Mouse (Mus musculus) MEL (cell line): ENCODE data around the gene Drc3. TPM values are rescaled to one million over a fixed set of nuclear protein-coding genes. Genes with fewer than 3 reads are reported as not detected.
A peak's percentile ranks its signal among the peaks of the same experiment; 100 is the strongest.

Experiments used
- DNase-seq: peaks from one replicate; pipeline ENCODE4 v3.0.0; 2011; ENCODE audit warnings: low read depth, low spot score
- H3K27ac ChIP-seq: 2 replicates; pipeline ENCODE4 v1.5.1; 2012; ENCODE audit warnings: low read depth, mild to moderate bottlenecking, control low read depth, low read length, moderate library complexity; ENCODE audit not compliant: control insufficient read depth
- H3K27me3 ChIP-seq, 2 experiments: fragments of 150-350 bp in 1 of 2; sonication (generic) in 1 of 2; 2 replicates each; pipeline ENCODE4 v1.6.1; 2012; ENCODE audit warnings: low read length in 2 of 2, mild to moderate bottlenecking in 2 of 2, improper control_type of control experiment in 1 of 2, moderate library complexity in 1 of 2; ENCODE audit not compliant: insufficient read depth in 2 of 2, control insufficient read depth in 1 of 2
- H3K36me3 ChIP-seq, 2 experiments: 2 replicates each; pipeline ENCODE4 v1.6.1; 2012 to 2014; ENCODE audit warnings: low read length in 2 of 2, improper control_type of control experiment in 1 of 2, inconsistent platforms in 1 of 2, mild to moderate bottlenecking in 1 of 2; ENCODE audit not compliant: insufficient read depth in 2 of 2, control insufficient read depth in 1 of 2
- H3K4me1 ChIP-seq, 2 experiments: fragments of 150-350 bp in 1 of 2; sonication (generic) in 1 of 2; 2 replicates each; pipeline ENCODE4 v1.6.1; 2012; ENCODE audit warnings: low read length in 2 of 2, improper control_type of control experiment in 1 of 2, mild to moderate bottlenecking in 1 of 2; ENCODE audit not compliant: insufficient read depth in 2 of 2, control insufficient read depth in 1 of 2
- H3K4me3 ChIP-seq, 2 experiments: fragments of 150-350 bp in 1 of 2; sonication (generic) in 1 of 2; 2 replicates each; pipeline ENCODE4 v1.5.1; 2012; ENCODE audit warnings: low read depth in 2 of 2, low read length in 2 of 2, mild to moderate bottlenecking in 2 of 2, moderate library complexity in 2 of 2, control low read depth in 1 of 2, improper control_type of control experiment in 1 of 2; ENCODE audit not compliant: control insufficient read depth in 1 of 2, insufficient read depth in 1 of 2
- H3K79me2 ChIP-seq: 2 replicates; pipeline ENCODE4 v1.6.1; 2012; ENCODE audit warnings: mild to moderate bottlenecking, low read length, moderate library complexity; ENCODE audit not compliant: control insufficient read depth, poor library complexity, insufficient read depth
- H3K9ac ChIP-seq: 2 replicates; pipeline ENCODE4 v1.6.1; 2012; ENCODE audit warnings: low read depth, mild to moderate bottlenecking, control low read depth, low read length, moderate library complexity; ENCODE audit not compliant: control insufficient read depth, poor library complexity, severe bottlenecking
- H3K9me3 ChIP-seq: fragments of 150-350 bp; sonication (generic); replicated peaks from 2 replicates; pipeline ENCODE4 v1.6.1; 2012; ENCODE audit warnings: mild to moderate bottlenecking, low read length, improper control_type of control experiment, moderate library complexity; ENCODE audit not compliant: insufficient read depth
- BHLHE40 ChIP-seq: IDR thresholded peaks from 2 replicates; pipeline ENCODE4 v1.6.1; 2012; ENCODE audit warnings: low read depth, mild to moderate bottlenecking, inconsistent platforms, low read length, improper control_type of control experiment, borderline replicate concordance
- CHD1 ChIP-seq: IDR thresholded peaks from 2 replicates; pipeline ENCODE4 v1.6.1; 2012; ENCODE audit warnings: low read depth, mild to moderate bottlenecking, inconsistent platforms, low read length, improper control_type of control experiment
- CHD2 ChIP-seq: IDR thresholded peaks from 2 replicates; pipeline ENCODE4 v1.6.1; 2011; ENCODE audit warnings: low read length, improper control_type of control experiment
- CTCF ChIP-seq, 3 experiments: IDR thresholded peaks in 2 of 3; conservative IDR thresholded peaks in 1 of 3; 2 replicates each; pipeline ENCODE4 v1.5.1; 2011 to 2012; ENCODE audit warnings: low read length in 3 of 3, low read depth in 2 of 3, mild to moderate bottlenecking in 2 of 3, improper control_type of control experiment in 1 of 3, inconsistent platforms in 1 of 3, mixed read lengths in 1 of 3, moderate library complexity in 1 of 3; ENCODE audit not compliant: control insufficient read depth in 1 of 3, insufficient read depth in 1 of 3, poor library complexity in 1 of 3, severe bottlenecking in 1 of 3
- ELF1 ChIP-seq: IDR thresholded peaks from 2 replicates; pipeline ENCODE4 v1.6.1; 2014; ENCODE audit warnings: low read depth, mild to moderate bottlenecking, inconsistent platforms, low read length, improper control_type of control experiment, moderate library complexity
- EP300 ChIP-seq, 2 experiments: IDR thresholded peaks; 2 replicates each; pipeline ENCODE4 v1.6.1; 2011; ENCODE audit warnings: improper control_type of control experiment in 2 of 2, low read length in 2 of 2, low read depth in 1 of 2, mild to moderate bottlenecking in 1 of 2
- GATA1 ChIP-seq: IDR thresholded peaks from 2 replicates; pipeline ENCODE4 v1.6.1; 2011; ENCODE audit warnings: low read depth, low read length, improper control_type of control experiment
- MAX ChIP-seq: IDR thresholded peaks from 2 replicates; pipeline ENCODE4 v1.6.1; 2011; ENCODE audit warnings: low read length, improper control_type of control experiment
- MAZ ChIP-seq: IDR thresholded peaks from 2 replicates; pipeline ENCODE4 v1.6.1; 2012; ENCODE audit warnings: low read depth, mild to moderate bottlenecking, inconsistent platforms, low read length, improper control_type of control experiment
- MEF2A ChIP-seq: IDR thresholded peaks from 2 replicates; pipeline ENCODE4 v1.6.1; 2014; ENCODE audit warnings: low read depth, mild to moderate bottlenecking, inconsistent platforms, low read length, improper control_type of control experiment; ENCODE audit not compliant: poor library complexity, insufficient replicate concordance, severe bottlenecking; ENCODE audit errors: extremely low read depth
- MYC ChIP-seq: IDR thresholded peaks from 2 replicates; pipeline ENCODE4 v1.6.1; 2011; ENCODE audit warnings: low read depth, mild to moderate bottlenecking, low read length, improper control_type of control experiment, moderate library complexity
- NELFE ChIP-seq: IDR thresholded peaks from 2 replicates; pipeline ENCODE4 v1.6.1; 2011; ENCODE audit warnings: low read depth, low read length, improper control_type of control experiment
- POLR2AphosphoS2 ChIP-seq: IDR thresholded peaks from 2 replicates; pipeline ENCODE4 v1.6.1; 2011; ENCODE audit warnings: low read length, improper control_type of control experiment
- POLR2AphosphoS5 ChIP-seq: IDR thresholded peaks from 2 replicates; pipeline ENCODE4 v1.6.1; 2012; ENCODE audit warnings: low read depth, borderline replicate concordance, mild to moderate bottlenecking, inconsistent platforms, low read length, moderate library complexity, mixed read lengths
- RAD21 ChIP-seq: IDR thresholded peaks from 2 replicates; pipeline ENCODE4 v1.6.1; 2011; ENCODE audit warnings: mild to moderate bottlenecking, low read depth, low read length, improper control_type of control experiment
- RCOR1 ChIP-seq: IDR thresholded peaks from 2 replicates; pipeline ENCODE4 v1.6.1; 2012; ENCODE audit warnings: low read depth, mild to moderate bottlenecking, inconsistent platforms, low read length, improper control_type of control experiment
- SMC3 ChIP-seq: IDR thresholded peaks from 2 replicates; pipeline ENCODE4 v1.6.1; 2011; ENCODE audit warnings: low read depth, low read length, improper control_type of control experiment
- TAL1 ChIP-seq: IDR thresholded peaks from 2 replicates; pipeline ENCODE4 v1.6.1; 2012; ENCODE audit warnings: mild to moderate bottlenecking, inconsistent platforms, low read length, moderate library complexity, mixed read lengths
- TCF12 ChIP-seq: IDR thresholded peaks from 2 replicates; pipeline ENCODE4 v1.6.1; 2014; ENCODE audit warnings: low read depth, mild to moderate bottlenecking, inconsistent platforms, low read length, improper control_type of control experiment, moderate library complexity
- UBTF ChIP-seq: IDR thresholded peaks from 2 replicates; pipeline ENCODE4 v1.6.1; 2012; ENCODE audit warnings: low read depth, mild to moderate bottlenecking, inconsistent platforms, low read length, improper control_type of control experiment, moderate library complexity, borderline replicate concordance; ENCODE audit not compliant: insufficient read depth
- USF1 ChIP-seq: IDR thresholded peaks from 2 replicates; pipeline ENCODE4 v1.6.1; 2014; ENCODE audit warnings: low read depth, mild to moderate bottlenecking, inconsistent platforms, low read length, improper control_type of control experiment, moderate library complexity
- USF2 ChIP-seq, 2 experiments: IDR thresholded peaks; 2 replicates each; pipeline ENCODE4 v1.6.1; 2011 to 2012; ENCODE audit warnings: improper control_type of control experiment in 2 of 2, low read length in 2 of 2, borderline replicate concordance in 1 of 2, inconsistent platforms in 1 of 2, low read depth in 1 of 2, mild to moderate bottlenecking in 1 of 2; ENCODE audit not compliant: insufficient read depth in 1 of 2
- ZC3H11A ChIP-seq: IDR thresholded peaks from 2 replicates; pipeline ENCODE4 v1.6.1; 2012; ENCODE audit warnings: low read depth, mild to moderate bottlenecking, inconsistent platforms, low read length, improper control_type of control experiment
- ZMIZ1 ChIP-seq: IDR thresholded peaks from 2 replicates; pipeline ENCODE4 v1.6.1; 2012; ENCODE audit warnings: low read depth, mild to moderate bottlenecking, inconsistent platforms, low read length, improper control_type of control experiment, moderate library complexity
- ZNF384 ChIP-seq: IDR thresholded peaks from 2 replicates; pipeline ENCODE4 v1.6.1; 2012; ENCODE audit warnings: low read depth, mild to moderate bottlenecking, inconsistent platforms, low read length, improper control_type of control experiment
- polyA plus RNA-seq, 2 experiments: library from polyadenylated mRNA; stranded (reverse) in 1 of 2; unstranded in 1 of 2; fragments of >175 nt in 1 of 2; fragments of >200 nt in 1 of 2; gene quantifications; 2 replicates each; pipeline versions ENCODE4 v1.2.1 to v1.2.4; 2012; ENCODE audit warnings: low replicate concordance in 2 of 2, low read depth in 1 of 2; ENCODE audit not compliant: insufficient read length in 2 of 2, insufficient read depth in 1 of 2, missing spikeins in 1 of 2
- total RNA-seq: library from RNA; depleted of rRNA; stranded (reverse); fragments of 300-350 nt; gene quantifications from 2 replicates; pipeline ENCODE4 v1.2.3, GENCODE M21; 2012

Drc3 gene
- total and polyA plus RNA-seq, 3 experiments: 0.69 to 0.91 TPM; not detected in 1

DNA sequence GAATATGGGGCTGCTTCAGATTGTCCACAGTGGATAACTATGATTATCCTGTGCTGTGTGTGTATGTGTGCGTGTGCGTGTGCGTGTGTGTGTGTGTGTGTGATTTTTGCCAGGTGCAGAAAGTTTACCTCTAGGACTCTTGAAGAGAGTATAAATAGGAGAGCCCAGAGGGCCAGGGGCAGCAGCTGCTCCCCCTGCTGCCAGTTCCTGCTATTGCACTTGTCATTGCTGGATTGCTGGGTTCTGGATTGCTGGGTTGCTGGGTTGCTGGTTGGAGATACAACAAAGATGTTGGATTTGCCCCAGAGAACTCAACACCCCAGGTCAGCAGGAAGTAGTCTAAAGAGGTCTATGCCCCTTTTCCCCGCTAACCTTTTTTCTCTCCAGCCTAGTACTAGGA is 14.8 kb upstream of the Drc3 start:
- Histone ChIP-seq H3K9me3 (no peaks in the 10 kb centered on the region), H3K4me1 (no peaks in the 10 kb centered on the region), H3K79me2 (no peaks in the 10 kb centered on the region), H3K4me3 (no peak overlapping the region), H3K36me3 (no peaks in the 10 kb centered on the region), H3K9ac (no peak overlapping the region), H3K27me3 (no peaks in the 10 kb centered on the region), H3K27ac (no peak overlapping the region)
- DNase-seq: peak; percentile 52
- TF ChIP-seq CTCF (IDR thresholded peaks at IDR 0.05 in 2 of 3, conservative IDR thresholded peaks at IDR 0.05 in 1 of 3; ENCODE audit: control insufficient read depth in 1 of 3, insufficient read depth in 1 of 3, low read depth in 2 of 3, low read length in 3 of 3, poor library complexity in 1 of 3, severe bottlenecking in 1 of 3) (peak; percentile 70 to 80 (median 78)), RAD21 (peak; percentile 41), USF1 (no peak), CHD2 (no peak), ZC3H11A (0 out of 2 replicates have a peak, but pooled peaks have one; percentile 15), SMC3 (peak; percentile 77)

DNA sequence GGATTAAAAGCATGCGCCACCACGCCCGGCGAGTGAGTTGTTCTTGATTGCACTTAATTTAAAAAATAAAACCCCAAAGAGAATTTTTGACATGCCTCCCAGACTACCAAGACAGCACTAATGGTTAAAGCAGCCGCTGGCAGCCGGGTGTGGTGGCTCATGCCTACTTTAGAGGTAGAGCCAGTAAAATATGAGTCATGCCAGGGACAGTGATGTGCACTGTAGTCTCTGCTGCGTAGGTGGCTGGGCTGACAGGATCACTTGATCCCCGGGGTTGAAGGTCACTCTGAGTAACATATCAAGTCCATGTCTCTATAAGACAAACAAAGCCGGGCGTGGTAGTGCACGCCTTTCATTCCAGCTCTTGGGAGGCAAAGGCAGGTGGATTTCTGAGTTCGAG is 13.8 kb upstream of the Drc3 start:
- Histone ChIP-seq H3K4me1 (no peaks in the 10 kb centered on the region), H3K4me3 (no peak overlapping the region), H3K9ac (no peak overlapping the region), H3K79me2 (no peaks in the 10 kb centered on the region; the same call in 1 of the 2 replicates), H3K36me3 (no peaks in the 10 kb centered on the region), H3K27ac (no peak overlapping the region)
- no peak for DNase-seq
- TF ChIP-seq ZNF384 (0 out of 2 replicates have a peak, but pooled peaks have one; percentile 2), MAX (no peak)
- TF ChIP-seq, all 39 proteins: peak for 1
- no peaks in the 10 kb centered on the region for H3K27me3 ChIP-seq
- no peaks in the 10 kb centered on the region for H3K9me3 ChIP-seq

DNA sequence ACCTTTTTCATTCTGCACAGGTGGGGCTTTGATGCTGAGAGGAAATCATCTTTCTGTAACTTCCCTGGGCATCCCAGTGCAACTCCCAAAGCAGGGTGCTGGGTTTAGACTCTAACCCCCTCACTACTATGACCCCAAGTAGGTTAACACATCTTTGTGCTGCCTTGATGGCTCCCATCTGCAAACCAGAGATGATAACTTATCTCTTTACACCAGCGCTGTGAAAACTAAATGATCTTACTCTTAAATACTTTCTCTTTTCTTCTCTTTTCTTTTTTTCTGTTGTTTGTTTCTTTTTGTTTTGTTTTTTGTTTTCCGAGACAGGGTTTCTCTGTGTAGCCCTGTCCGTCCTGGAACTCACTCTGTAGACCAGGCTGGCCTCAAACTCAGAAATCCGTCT is 7.3 kb upstream of the Drc3 start:
- Histone ChIP-seq H3K79me2 (no peaks in the 10 kb centered on the region; the same call in 1 of the 2 replicates), H3K4me3 (no peak overlapping the region), H3K27ac (no peak overlapping the region), H3K27me3 (no peaks in the 10 kb centered on the region), H3K4me1 (peaks cover 4 to 6% of the 10 kb centered on the region in 2 experiments), H3K9me3 (no peaks in the 10 kb centered on the region), H3K36me3 (peaks cover 0 to 19% of the 10 kb centered on the region in 2 experiments; a peak in 2 of 4 replicates), H3K9ac (no peak overlapping the region)
- DNase-seq: no peak
- TF ChIP-seq CTCF (IDR thresholded peaks at IDR 0.05 in 2 of 3, conservative IDR thresholded peaks at IDR 0.05 in 1 of 3; ENCODE audit: control insufficient read depth in 1 of 3, insufficient read depth in 1 of 3, low read depth in 2 of 3, low read length in 3 of 3, poor library complexity in 1 of 3, severe bottlenecking in 1 of 3) (no peak), UBTF (no peak), MEF2A (no peak), USF2 (IDR thresholded peaks at IDR 0.05; ENCODE audit: borderline replicate concordance in 1 of 2, insufficient read depth in 1 of 2, low read depth in 1 of 2, low read length in 2 of 2) (no peak), MYC (no peak), TCF12 (peak; percentile 57; the same call in 1 of the 2 replicates), NELFE (no peak), TAL1 (no peak), ELF1 (no peak), EP300 (IDR thresholded peaks at IDR 0.05; ENCODE audit: low read depth in 1 of 2, low read length in 2 of 2) (peak; percentile 38 to 42; a peak in 2 of 4 replicates), POLR2AphosphoS2 (no peak), USF1 (no peak), BHLHE40 (no peak), CHD1 (no peak), MAX (no peak), RCOR1 (no peak), CHD2 (no peak), ZMIZ1 (no peak), MAZ (no peak), GATA1 (peak; percentile 64), POLR2AphosphoS5 (no peak)
